Mouse (Mus musculus) hindbrain, embryonic 15.5 days (tissue): ENCODE data around the gene Pcdh19. TPM values are rescaled to one million over a fixed set of nuclear protein-coding genes. Genes with fewer than 3 reads are reported as not detected.
"Not testable (repeated sequence)": the region's sequence is repeated elsewhere in the genome, so short reads cannot be mapped to it uniquely, and the experiment has no call there.

Source experiments
- ATAC-seq: fragments of 200-750 bp; cut with Nextera tagmentation; 2 replicates; pipeline ENCODE4 v1.8.0; 2017; ENCODE audit warnings: low read depth, moderate number of reproducible peaks, moderate TSS enrichment; ENCODE audit not compliant: low FRiP score
- H3K27ac ChIP-seq: fragments of 300-500 bp; sonication (generic); replicated peaks from 2 replicates; pipeline ENCODE4 v1.5.1; 2015; ENCODE audit warnings: mild to moderate bottlenecking, inconsistent platforms
- H3K27me3 ChIP-seq: fragments of 300-500 bp; sonication (generic); 2 replicates; pipeline ENCODE4 v1.6.1; 2015; ENCODE audit warnings: control low read depth, inconsistent platforms
- H3K36me3 ChIP-seq: fragments of 300-500 bp; sonication (generic); 2 replicates; pipeline ENCODE4 v1.6.1; 2015; ENCODE audit warnings: control low read depth, inconsistent platforms
- H3K4me1 ChIP-seq: fragments of 300-500 bp; sonication (generic); replicated peaks from 2 replicates; pipeline ENCODE4 v1.6.1; 2015; ENCODE audit warnings: control low read depth, inconsistent platforms
- H3K4me2 ChIP-seq: fragments of 300-500 bp; sonication (generic); 2 replicates; pipeline ENCODE4 v1.6.1; 2015; ENCODE audit warnings: moderate library complexity, mild to moderate bottlenecking, inconsistent platforms
- H3K4me3 ChIP-seq: fragments of 300-500 bp; sonication (generic); 2 replicates; pipeline ENCODE4 v1.5.1; 2015; ENCODE audit warnings: mild to moderate bottlenecking, inconsistent platforms
- H3K9ac ChIP-seq: fragments of 300-500 bp; sonication (generic); 2 replicates; pipeline ENCODE4 v1.6.1; 2015; ENCODE audit warnings: inconsistent platforms
- H3K9me3 ChIP-seq: fragments of 300-500 bp; sonication (generic); 2 replicates; pipeline ENCODE4 v1.6.1; 2016; ENCODE audit warnings: control low read depth, inconsistent platforms
- WGBS: fragments of 180-500 bp; shearing (Covaris S2); methylation state at CpG from one replicate; pipeline ENCODE4 v1.1.7; 2015; 5-methylcytosine and 5-hydroxymethylcytosine counted together
- polyA plus RNA-seq: library from polyadenylated mRNA; unstranded; fragments of >200 nt; fragmentation: Nextera tagmentation; extraction: Ambion mirVana; gene quantifications from 2 replicates; pipeline ENCODE4 v1.2.1, GENCODE M21; 2015

The Pcdh19 gene
- 17.0 and 17.3 TPM in 2 replicates for polyA plus RNA-seq

GRCm38 (mm10) chrX:133688840-133689239, at the start of gene Pcdh19:
Gene Pcdh19 (minus strand): TSS chrX:133688987.
- ATAC-seq, result peak; percentile 93
- WGBS, result 16% methylated on average over 11 of the region's 26 CpGs

GRCm38 (mm10) chrX:133735871-133736270, 47.1 kb upstream of the Pcdh19 start:
- Histone ChIP-seq H3K27me3 (no peaks in the 10 kb centered on the region), H3K27ac (no peak overlapping the region), H3K4me1 (no peaks in the 10 kb centered on the region), H3K36me3 (no peaks in the 10 kb centered on the region), H3K4me3 (no peak overlapping the region), H3K9me3 (no peaks in the 10 kb centered on the region), H3K9ac (no peak overlapping the region), H3K4me2 (no peak overlapping the region)
- no peak for ATAC-seq
- 92% methylated on average over 2 of the region's 2 CpGs for WGBS

More at GRCm38 (mm10) chrX:133688840-133689239, at the start of gene Pcdh19:
- Histone ChIP-seq H3K4me3 (peak within 1 kb of the TSS; percentile 66), H3K9ac (peak within 1 kb of the TSS; percentile 58), H3K27me3 (no peaks in the 10 kb centered on the region), H3K4me1 (0 out of 2 replicates have a peak, but pooled peaks cover 2% of the 10 kb centered on the region), H3K36me3 (no peaks in the 10 kb centered on the region), H3K4me2 (peak within 1 kb of the TSS; percentile 80), H3K27ac (peak within 1 kb of the TSS; percentile 80), H3K9me3 (no peaks in the 10 kb centered on the region)

GRCm38 (mm10) chrX:133734984-133735383, 46.2 kb upstream of the Pcdh19 start:
- Histone ChIP-seq H3K27me3 (no peaks in the 10 kb centered on the region), H3K4me3 (no peak overlapping the region), H3K9ac (no peak overlapping the region), H3K27ac (no peak overlapping the region), H3K9me3 (no peaks in the 10 kb centered on the region), H3K4me1 (no peaks in the 10 kb centered on the region), H3K36me3 (no peaks in the 10 kb centered on the region), H3K4me2 (no peak overlapping the region)
- ATAC-seq, result no peak
- 52% methylated on average over 6 of the region's 6 CpGs for WGBS

GRCm38 (mm10) chrX:133721517-133721916, 32.7 kb upstream of the Pcdh19 start:
- H3K9ac ChIP-seq, result no peak overlapping the region

GRCm38 (mm10) chrX:133710621-133711020, 21.8 kb upstream of the Pcdh19 start:
- Histone ChIP-seq H3K27ac (no peak overlapping the region), H3K4me3 (no peak overlapping the region), H3K36me3 (no peaks in the 10 kb centered on the region), H3K4me1 (no peaks in the 10 kb centered on the region), H3K4me2 (no peak overlapping the region), H3K9ac (no peak overlapping the region), H3K9me3 (no peaks in the 10 kb centered on the region), H3K27me3 (0 out of 2 replicates have a peak, but pooled peaks cover 2% of the 10 kb centered on the region)
- 64% methylated on average over 2 of the region's 2 CpGs for WGBS
- no peak for ATAC-seq

More at GRCm38 (mm10) chrX:133721517-133721916, 32.7 kb upstream of the Pcdh19 start:
- ATAC-seq, result no peak
- Histone ChIP-seq H3K4me1 (no peaks in the 10 kb centered on the region), H3K27ac (no peak overlapping the region), H3K9me3 (no peaks in the 10 kb centered on the region), H3K4me2 (no peak overlapping the region), H3K4me3 (no peak overlapping the region), H3K27me3 (no peaks in the 10 kb centered on the region), H3K36me3 (no peaks in the 10 kb centered on the region)
- 82% methylated on average over 3 of the region's 3 CpGs for WGBS

GRCm38 (mm10) chrX:133702902-133703301, 14.1 kb upstream of the Pcdh19 start:
- Histone ChIP-seq H3K9ac (no peak overlapping the region), H3K9me3 (no peaks in the 10 kb centered on the region), H3K4me3 (no peak overlapping the region), H3K27ac (no peak overlapping the region), H3K4me1 (no peaks in the 10 kb centered on the region), H3K4me2 (no peak overlapping the region), H3K27me3 (no peaks in the 10 kb centered on the region), H3K36me3 (no peaks in the 10 kb centered on the region)
- no peak for ATAC-seq
- 95% methylated on average over 1 of the region's 1 CpGs for WGBS

GRCm38 (mm10) chrX:133697871-133698270, 9.1 kb upstream of the Pcdh19 start:
- not testable (repeated sequence) for H3K4me3 ChIP-seq, ATAC-seq, H3K4me1 ChIP-seq, H3K4me2 ChIP-seq, H3K27ac ChIP-seq, H3K36me3 ChIP-seq, H3K27me3 ChIP-seq, H3K9me3 ChIP-seq, H3K9ac ChIP-seq
- WGBS, result 80% methylated on average over 2 of the region's 4 CpGs

GRCm38 (mm10) chrX:133696461-133696860, 7.7 kb upstream of the Pcdh19 start:
- H3K27ac ChIP-seq, result no peak overlapping the region
- H3K4me2 ChIP-seq, result no peak overlapping the region
- no peaks in the 10 kb centered on the region for H3K4me1 ChIP-seq
- 48% methylated on average over 4 of the region's 4 CpGs for WGBS
- no peaks in the 10 kb centered on the region for H3K36me3 ChIP-seq
- H3K27me3 ChIP-seq, result no peaks in the 10 kb centered on the region
- H3K9ac ChIP-seq, result no peak overlapping the region
- no peak overlapping the region for H3K4me3 ChIP-seq
- ATAC-seq, result no peak
- H3K9me3 ChIP-seq, result no peaks in the 10 kb centered on the region

- 0 out of 2 replicates have a peak, but pooled peaks cover 2% of the 10 kb centered on the region for H3K4me1 ChIP-seq
- H3K9me3 ChIP-seq, result no peaks in the 10 kb centered on the region
- no peak overlapping the region for H3K4me3 ChIP-seq
- H3K9ac ChIP-seq, result no peak overlapping the region
- 70% methylated on average over 5 of the region's 5 CpGs for WGBS
- no peak overlapping the region for H3K27ac ChIP-seq
- ATAC-seq, result no peak
- no peak overlapping the region for H3K4me2 ChIP-seq
- no peaks in the 10 kb centered on the region for H3K27me3 ChIP-seq
- no peaks in the 10 kb centered on the region for H3K36me3 ChIP-seq
Measured at GRCm38 (mm10) chrX:133693037-133693760, 4.4 kb upstream of the Pcdh19 start.

- H3K27ac ChIP-seq, result no peak overlapping the region
- no peaks in the 10 kb centered on the region for H3K36me3 ChIP-seq
- no peak overlapping the region for H3K9ac ChIP-seq
- H3K4me3 ChIP-seq, result no peak overlapping the region
- no peak for ATAC-seq
- 0 out of 2 replicates have a peak, but pooled peaks cover 2% of the 10 kb centered on the region for H3K4me1 ChIP-seq
- H3K9me3 ChIP-seq, result no peaks in the 10 kb centered on the region
- 41% methylated on average over 2 of the region's 2 CpGs for WGBS
- no peaks in the 10 kb centered on the region for H3K27me3 ChIP-seq
- H3K4me2 ChIP-seq, result no peak overlapping the region
Measured at GRCm38 (mm10) chrX:133692392-133692790, 3.6 kb upstream of the Pcdh19 start.

- peak overlapping the region; percentile 66 for H3K4me3 ChIP-seq
- ATAC-seq, result no peak
- no peaks in the 10 kb centered on the region for H3K36me3 ChIP-seq
- 15% methylated on average over 12 of the region's 12 CpGs for WGBS
- peak overlapping the region; percentile 80 for H3K4me2 ChIP-seq
- peak overlapping the region; percentile 78 for H3K27ac ChIP-seq
- H3K9me3 ChIP-seq, result no peaks in the 10 kb centered on the region
- no peak overlapping the region for H3K9ac ChIP-seq
- 0 out of 2 replicates have a peak, but pooled peaks cover 2% of the 10 kb centered on the region for H3K4me1 ChIP-seq
- H3K27me3 ChIP-seq, result no peaks in the 10 kb centered on the region
Measured at GRCm38 (mm10) chrX:133691581-133692391, 3.0 kb upstream of the Pcdh19 start.

- Histone ChIP-seq H3K36me3 (no peaks in the 10 kb centered on the region), H3K4me3 (peak overlapping the region; percentile 66), H3K4me1 (0 out of 2 replicates have a peak, but pooled peaks cover 2% of the 10 kb centered on the region), H3K27me3 (no peaks in the 10 kb centered on the region), H3K4me2 (peak overlapping the region; percentile 80), H3K9me3 (no peaks in the 10 kb centered on the region), H3K27ac (peak overlapping the region; percentile 78), H3K9ac (peak overlapping the region; percentile 29; the same call in 1 of the 2 replicates)
- ATAC-seq, result no peak
- 21% methylated on average over 11 of the region's 11 CpGs for WGBS
Measured at GRCm38 (mm10) chrX:133690822-133691221, 2.0 kb upstream of the Pcdh19 start.
